Mouse (Mus musculus): ENCODE measurements around the gene Serpinf1.

Gene Serpinf1

DNA sequence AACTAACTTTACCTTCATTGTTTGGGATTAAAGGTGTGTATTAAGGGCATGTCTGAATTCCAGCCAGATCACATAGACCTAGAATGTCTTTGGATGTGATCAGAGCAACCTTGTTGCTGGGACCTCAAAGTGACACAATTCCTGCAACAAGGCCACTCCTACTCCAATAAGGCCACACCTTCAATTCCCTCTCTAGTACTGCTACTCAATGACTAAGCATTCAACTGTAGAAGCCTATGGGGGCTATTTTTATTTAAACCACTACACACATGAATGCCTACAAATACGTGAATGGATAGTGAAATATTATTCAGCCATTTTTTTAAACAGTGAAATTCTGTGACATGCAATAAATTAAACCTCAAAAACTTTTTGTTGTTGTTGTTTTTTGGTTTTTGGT, 45.4 kb downstream of the Serpinf1 start:
- no peak for DNase-seq (ENCODE audit: extremely low read depth, insufficient read length, low spot score)
